Mouse (Mus musculus): ENCODE data around the gene Ptprc. TPM values are rescaled to one million over a fixed set of nuclear protein-coding genes. Genes with fewer than 3 reads are reported as not detected.

Gene Ptprc
- polyA plus RNA-seq, 1 experiment from 2014 or later: 3.3 TPM

- no peak for ATAC-seq
- WGBS: 63% methylated on average over 11 of the region's 11 CpGs
- no peaks in the 10 kb centered on the region for H3K27me3 ChIP-seq (replicated peaks; ENCODE audit: control insufficient read depth, insufficient read depth, low read length)
- no peak overlapping the region for H3K4me3 ChIP-seq (ENCODE audit: low read depth, low read length)
- H3K27ac ChIP-seq (ENCODE audit: low read depth, low read length): no peak overlapping the region
- no peak overlapping the region for H3K9ac ChIP-seq (ENCODE audit: low read depth, low read length)
- H3K9me3 ChIP-seq (ENCODE audit: control insufficient read depth): no peaks in the 10 kb centered on the region
- no peak for TF ChIP-seq CTCF (IDR thresholded peaks at IDR 0.05; ENCODE audit: low read depth)
- H3K4me2 ChIP-seq (replicated peaks; ENCODE audit: low read depth): no peak overlapping the region
- H3K4me1 ChIP-seq (replicated peaks; ENCODE audit: control insufficient read depth, insufficient read depth, low read length): no peaks in the 10 kb centered on the region
- no peaks in the 10 kb centered on the region for H3K36me3 ChIP-seq (ENCODE audit: control insufficient read depth, insufficient read depth)
Measured at GRCm38 (mm10) chr1:138021962-138022917, 153.3 kb downstream of the Ptprc start.

Other genes with a start within 250 kb of the Ptprc start
- gene Atp6v1g3, start 98.0 kb upstream of the Ptprc start, polyA plus RNA-seq (2015; fragmentation: Nextera tagmentation; extraction: Ambion mirVana): not detected in 2 replicates

All from intestine, postnatal 0 days (tissue).